In genomic region chr17:50407249-50407990, GRCm38 (mm10) we compare ENCODE assay signal across 9 mouse cellular contexts.
DNase-seq lines count a peak whose midpoint lies in the region; ATAC-seq and TF ChIP-seq lines count a peak whose summit lies in the region.
"Had no signal": no experiment of that assay in that cellular context is flagged by ENCODE, and none has a peak within 500 bp of the region (broad histone marks: within the 10 kb centered on the region; RNA-seq: fewer than 3 reads in every experiment).

No protein-coding gene starts in this region.

- H3K9me3 ChIP-seq in kidney, embryonic 16.5 days (ENCODE audit: low read length), result no peaks in the 10 kb centered on the region

- 42% methylated on average over 11 of the region's 11 CpGs for WGBS in kidney, embryonic 16.5 days

- no peak overlapping the region for H3K4me2 ChIP-seq in kidney, embryonic 16.5 days (replicated peaks; ENCODE audit: low read depth, low read length)

- no peak overlapping the region for H3K4me3 ChIP-seq in kidney, embryonic 16.5 days (ENCODE audit: low read length)
- no peak overlapping the region for H3K4me3 ChIP-seq in layer of hippocampus, adult 2 months
- H3K4me3 ChIP-seq: megakaryocyte, embryonic 14.5 days had no signal

- no peak for DNase-seq in kidney, adult 18-20 months
- DNase-seq in embryo, embryonic 11.5 days (ENCODE audit: low read depth, low spot score), result peak; percentile 47
- peak; percentile 60 to 65 for DNase-seq in layer of hippocampus, adult 2 months (ENCODE audit: low spot score in 2 of 2)
- DNase-seq in retina, postnatal 1 day, result peak; percentile 51
- no peak for DNase-seq in Muller cell, postnatal 12 days (ENCODE audit: inconsistent ontology term)
- DNase-seq in gastrocnemius, postnatal 36 days, result no peak

- no peaks in the 10 kb centered on the region for H3K4me1 ChIP-seq in kidney, embryonic 16.5 days (ENCODE audit: insufficient read depth, low read length)
- H3K4me1 ChIP-seq: megakaryocyte, embryonic 14.5 days had no signal

- H3K9ac ChIP-seq in kidney, embryonic 16.5 days (replicated peaks; ENCODE audit: low read length), result no peak overlapping the region

- H3K36me3 ChIP-seq in kidney, embryonic 16.5 days (ENCODE audit: insufficient read depth, low read length), result no peaks in the 10 kb centered on the region

- 0 out of 2 replicates have a peak, but pooled peaks have one; percentile 46 for ATAC-seq in kidney, embryonic 16.5 days (ENCODE audit: low FRiP score, low TSS enrichment)
- no peak for ATAC-seq in megakaryocyte, adult 5-6 weeks (ENCODE audit: poor library complexity, severe bottlenecking)

- H3K27ac ChIP-seq in kidney, embryonic 16.5 days (ENCODE audit: low read length), result no peak overlapping the region
- no peak overlapping the region for H3K27ac ChIP-seq in layer of hippocampus, adult 2 months

- intact Hi-C loops in gastrocnemius, postnatal 36 days (cut with DNase I), result no loop called here

- TF ChIP-seq CTCF in layer of hippocampus, adult 2 months (conservative IDR thresholded peaks at IDR 0.05), result no peak

- H3K27me3 ChIP-seq in kidney, embryonic 16.5 days (ENCODE audit: insufficient read depth, low read length), result no peaks in the 10 kb centered on the region

Comparison
In these comparisons a context has a peak if more than half of its experiments do, and no peak if none do; other contexts are left out.
1. DNase-seq: peak in embryo, embryonic 11.5 days (single experiment), layer of hippocampus, adult 2 months (2 of 2) and retina, postnatal 1 day (single experiment); none in kidney, adult 18-20 months (single experiment), Muller cell, postnatal 12 days (single experiment) and gastrocnemius, postnatal 36 days (0 of 2).